Mouse (Mus musculus) olfactory bulb, adult 2 months (tissue): ENCODE data around the gene Tspan4.

Experiments
- CTCF ChIP-seq: fragments of 200-500 bp; IDR thresholded peaks from 2 replicates; pipeline ENCODE4 v1.5.1; 2012; ENCODE audit warnings: low read depth, mild to moderate bottlenecking, low read length, moderate library complexity; ENCODE audit not compliant: insufficient read depth
- POLR2A ChIP-seq: fragments of 200-500 bp; IDR thresholded peaks from 2 replicates; pipeline ENCODE4 v1.6.1; 2012; ENCODE audit warnings: mild to moderate bottlenecking, low read depth, low read length, moderate library complexity; ENCODE audit not compliant: insufficient read depth

- no peak for TF ChIP-seq POLR2A
- no peak for TF ChIP-seq CTCF
Observed at GRCm38 (mm10) chr7:141478270-141478748, 3.3 kb downstream of the Tspan4 start.
